Mouse (Mus musculus) right cerebral cortex, adult 18-20 months (tissue): ENCODE results near the gene Il17ra.

Source experiments
- DNase-seq: peaks from one replicate; pipeline ENCODE4 v3.0.0; 2022; ENCODE audit warnings: mixed read lengths

The Il17ra gene

DNA sequence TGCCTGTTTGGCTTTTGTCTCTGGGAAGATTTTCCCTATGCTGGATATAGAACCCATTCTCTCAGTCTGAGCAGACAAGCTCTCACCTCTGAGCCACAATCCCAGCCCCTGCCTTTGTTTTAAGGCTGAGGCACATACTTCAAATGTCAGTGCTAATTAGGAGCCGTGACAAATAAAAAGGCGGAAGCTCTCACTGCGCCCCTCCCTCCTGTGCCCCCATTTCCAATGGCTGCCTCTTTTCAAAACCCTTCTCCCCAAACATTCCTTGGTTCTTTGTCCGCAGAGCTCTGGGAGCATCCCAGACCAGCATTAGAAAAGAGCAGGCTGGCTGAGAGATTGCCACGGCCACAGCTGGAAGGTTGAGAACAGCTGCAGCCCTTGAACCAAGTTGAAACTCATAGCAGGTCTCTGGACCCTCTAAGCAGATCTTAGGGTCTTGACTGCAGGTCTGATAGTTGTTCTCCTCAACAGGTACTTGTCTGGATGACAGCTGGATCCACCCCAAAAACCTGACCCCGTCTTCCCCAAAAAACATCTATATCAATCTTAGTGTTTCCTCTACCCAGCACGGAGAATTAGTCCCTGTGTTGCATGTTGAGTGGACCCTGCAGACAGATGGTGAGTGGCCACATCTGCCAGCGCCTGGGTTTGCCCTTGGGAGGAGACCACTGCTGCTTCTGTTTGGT lies 9.6 kb downstream of the Il17ra start:
- DNase-seq: no peak

DNA sequence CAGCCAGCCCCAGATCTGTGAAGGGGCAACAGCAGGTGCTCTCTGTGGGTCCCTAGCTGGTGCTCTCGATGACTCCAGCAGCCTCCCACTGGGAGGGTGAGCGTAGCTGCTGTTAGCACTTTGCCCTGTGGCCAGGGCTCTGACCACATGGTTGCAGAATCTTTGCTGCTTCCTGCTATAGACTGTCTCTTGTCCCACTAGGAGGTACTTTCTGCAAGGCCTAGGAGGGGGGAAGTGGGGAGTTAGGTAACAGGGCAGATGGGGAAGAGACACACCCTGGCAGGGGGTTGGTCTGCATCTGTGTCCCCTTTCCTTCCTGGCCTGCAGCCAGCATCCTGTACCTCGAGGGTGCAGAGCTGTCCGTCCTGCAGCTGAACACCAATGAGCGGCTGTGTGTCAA lies 10.4 kb downstream of the Il17ra start:
- no peak for DNase-seq

DNA sequence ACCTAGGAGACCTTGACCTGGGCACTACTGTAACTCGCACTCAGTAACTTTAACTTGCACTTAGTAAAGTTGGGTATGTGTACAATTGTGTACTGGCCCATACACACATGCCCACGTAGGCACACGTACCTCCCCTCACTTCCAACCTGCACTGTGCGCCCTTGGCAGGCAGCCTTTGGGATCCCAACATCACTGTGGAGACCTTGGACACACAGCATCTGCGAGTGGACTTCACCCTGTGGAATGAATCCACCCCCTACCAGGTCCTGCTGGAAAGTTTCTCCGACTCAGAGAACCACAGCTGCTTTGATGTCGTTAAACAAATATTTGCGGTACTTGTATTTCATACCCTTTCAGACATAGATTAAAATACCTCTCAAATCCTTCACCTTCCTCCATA lies 12.2 kb downstream of the Il17ra start:
- DNase-seq: no peak

DNA sequence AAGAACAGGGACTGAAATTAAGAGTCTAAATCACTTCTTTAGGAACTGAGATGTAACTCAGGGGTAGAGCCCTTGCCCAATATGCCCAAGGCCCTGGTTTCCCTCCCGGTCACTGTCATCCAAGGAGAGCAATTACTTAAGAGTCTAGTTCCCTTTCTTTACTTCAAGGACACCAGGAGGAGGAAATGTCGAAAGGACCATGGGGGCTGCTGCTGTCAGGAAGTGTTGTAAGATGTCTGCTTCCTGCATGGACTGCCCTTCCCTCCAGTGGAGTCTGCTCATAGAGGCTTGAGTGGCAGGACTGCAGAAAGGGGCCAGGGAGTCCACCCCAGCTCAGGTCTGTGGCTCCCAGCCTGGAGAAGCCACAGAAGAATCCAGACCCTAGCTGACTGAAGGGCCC lies 16.3 kb downstream of the Il17ra start:
- DNase-seq: no peak

DNA sequence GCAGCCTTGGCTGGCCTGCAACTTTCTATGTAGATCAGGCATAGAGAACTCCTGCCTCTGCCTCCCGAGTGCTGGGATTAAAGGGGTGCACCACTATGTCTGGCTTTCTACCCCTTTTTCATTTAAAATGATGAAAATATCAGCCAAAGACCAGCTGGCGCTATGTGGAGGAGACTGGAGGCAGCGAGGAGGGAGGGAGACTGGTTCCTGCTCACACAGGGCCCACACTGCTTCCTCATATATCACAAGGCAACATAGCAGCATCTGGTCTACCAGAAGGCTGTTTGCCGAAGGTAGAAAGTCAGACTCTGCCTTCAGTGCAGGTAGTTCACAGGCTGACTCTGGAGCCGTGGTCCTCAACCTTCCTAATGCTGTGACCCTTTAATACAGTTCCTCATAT lies 17.3 kb downstream of the Il17ra start:
- DNase-seq: peak; percentile 85

DNA sequence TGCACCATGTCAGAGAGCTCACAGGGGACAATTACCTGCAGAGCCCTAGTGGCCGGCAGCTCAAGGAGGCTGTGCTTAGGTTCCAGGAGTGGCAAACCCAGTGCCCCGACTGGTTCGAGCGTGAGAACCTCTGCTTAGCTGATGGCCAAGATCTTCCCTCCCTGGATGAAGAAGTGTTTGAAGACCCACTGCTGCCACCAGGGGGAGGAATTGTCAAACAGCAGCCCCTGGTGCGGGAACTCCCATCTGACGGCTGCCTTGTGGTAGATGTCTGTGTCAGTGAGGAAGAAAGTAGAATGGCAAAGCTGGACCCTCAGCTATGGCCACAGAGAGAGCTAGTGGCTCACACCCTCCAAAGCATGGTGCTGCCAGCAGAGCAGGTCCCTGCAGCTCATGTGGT lies 18.5 kb downstream of the Il17ra start:
- DNase-seq: no peak

DNA sequence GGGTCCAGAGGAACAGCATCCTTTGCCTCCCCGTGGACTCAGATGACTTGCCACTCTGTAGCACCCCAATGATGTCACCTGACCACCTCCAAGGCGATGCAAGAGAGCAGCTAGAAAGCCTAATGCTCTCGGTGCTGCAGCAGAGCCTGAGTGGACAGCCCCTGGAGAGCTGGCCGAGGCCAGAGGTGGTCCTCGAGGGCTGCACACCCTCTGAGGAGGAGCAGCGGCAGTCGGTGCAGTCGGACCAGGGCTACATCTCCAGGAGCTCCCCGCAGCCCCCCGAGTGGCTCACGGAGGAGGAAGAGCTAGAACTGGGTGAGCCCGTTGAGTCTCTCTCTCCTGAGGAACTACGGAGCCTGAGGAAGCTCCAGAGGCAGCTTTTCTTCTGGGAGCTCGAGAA lies 19.0 kb downstream of the Il17ra start:
- no peak for DNase-seq

DNA sequence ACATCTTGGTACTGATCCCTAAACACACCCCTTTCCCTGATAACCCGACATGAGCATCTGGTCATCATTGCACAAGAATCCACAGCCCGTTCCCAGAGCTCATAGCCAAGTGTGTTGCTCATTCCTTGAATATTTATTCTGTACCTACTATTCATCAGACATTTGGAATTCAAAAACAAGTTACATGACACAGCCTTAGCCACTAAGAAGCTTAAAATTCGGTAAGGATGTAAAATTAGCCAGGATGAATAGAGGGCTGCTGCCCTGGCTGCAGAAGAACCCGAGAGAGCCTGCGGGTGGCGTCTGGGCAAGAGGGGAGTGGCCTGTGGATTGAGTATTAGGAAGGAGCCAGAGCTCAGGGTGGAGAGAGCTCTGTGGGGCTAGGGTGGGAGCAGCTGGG lies 19.7 kb downstream of the Il17ra start:
- no peak for DNase-seq

DNA sequence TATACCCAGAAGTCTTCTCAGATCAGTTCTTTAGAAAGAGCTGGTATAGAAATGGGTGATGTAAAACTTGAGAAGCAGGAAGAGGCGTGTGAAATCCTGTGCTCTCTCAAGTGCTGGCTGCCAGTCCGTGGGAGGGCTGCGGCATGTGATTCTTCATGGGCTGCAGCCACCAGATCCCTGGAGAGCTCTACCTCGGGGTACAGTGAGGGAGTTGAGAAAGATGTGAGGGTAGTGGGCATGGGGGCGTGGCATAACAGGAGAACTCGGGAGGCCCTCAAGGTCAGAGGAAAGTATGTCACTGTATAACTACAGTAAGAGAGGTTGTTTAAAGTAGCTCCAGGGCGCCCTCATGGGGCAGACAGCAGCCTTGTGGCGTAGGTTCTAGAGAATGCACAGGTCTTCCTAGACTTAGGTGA lies 20.2 kb downstream of the Il17ra start:
- DNase-seq: peak; percentile 90

DNA sequence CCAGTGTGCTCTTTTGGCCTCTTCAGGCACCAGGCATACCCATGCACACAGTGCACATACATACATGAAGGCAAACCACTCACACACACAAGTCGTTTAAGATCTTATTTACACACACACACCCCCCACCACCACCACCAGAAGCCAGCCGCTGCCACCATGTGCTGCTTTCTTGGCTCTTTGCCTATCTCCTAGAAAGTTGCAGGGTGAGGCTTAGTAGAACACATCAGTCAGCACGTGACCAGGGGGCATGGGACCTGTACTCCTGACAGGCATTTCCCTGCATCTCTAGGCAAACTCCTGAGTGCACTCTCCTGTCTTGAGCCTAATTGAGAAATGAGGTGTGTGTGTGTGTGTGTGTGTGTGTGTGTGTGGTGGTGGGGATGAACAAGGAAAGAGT lies 22.0 kb downstream of the Il17ra start:
- no peak for DNase-seq

DNA sequence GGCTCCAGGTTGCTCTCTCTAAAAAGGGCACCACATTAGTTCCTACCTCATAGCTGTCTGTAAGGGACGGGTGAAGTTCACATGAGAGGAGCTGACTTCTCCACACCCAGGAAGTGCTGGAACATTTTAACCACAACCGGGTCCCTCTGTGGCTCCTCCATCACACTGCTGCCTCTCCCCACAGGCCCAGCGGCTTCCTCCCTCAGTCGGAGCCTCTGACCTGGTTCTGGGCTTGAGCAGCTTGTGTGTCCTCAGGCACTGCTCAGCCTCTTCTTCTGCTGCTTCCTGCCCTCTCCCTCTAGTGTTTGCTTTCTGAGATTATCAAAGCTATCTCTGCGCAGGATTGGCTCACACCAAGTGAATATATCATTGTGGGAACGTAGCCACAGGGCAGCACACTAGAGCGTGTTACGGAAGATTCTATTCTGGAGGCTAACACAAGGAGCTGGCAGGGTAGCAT lies 23.0 kb downstream of the Il17ra start:
- no peak for DNase-seq

DNA sequence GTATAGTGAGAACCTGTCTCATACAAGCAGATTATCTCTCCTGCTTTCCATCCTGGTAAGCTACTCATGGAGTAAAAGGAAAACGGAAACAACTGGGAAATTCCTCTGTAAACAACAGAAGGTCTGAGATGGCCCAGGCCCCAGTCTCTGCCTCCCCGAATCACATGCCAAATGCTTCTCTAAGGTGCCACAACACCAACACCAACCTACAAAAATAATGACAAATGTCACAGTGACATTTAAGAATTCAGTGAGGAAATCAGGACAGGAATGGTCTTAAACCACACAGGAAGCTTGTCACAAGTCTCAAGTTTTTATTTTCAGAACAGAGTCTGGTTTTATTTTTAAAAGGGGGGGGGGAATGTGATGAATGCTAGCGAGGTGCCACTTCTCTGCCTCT lies 25.6 kb downstream of the Il17ra start:
- DNase-seq: no peak

DNA sequence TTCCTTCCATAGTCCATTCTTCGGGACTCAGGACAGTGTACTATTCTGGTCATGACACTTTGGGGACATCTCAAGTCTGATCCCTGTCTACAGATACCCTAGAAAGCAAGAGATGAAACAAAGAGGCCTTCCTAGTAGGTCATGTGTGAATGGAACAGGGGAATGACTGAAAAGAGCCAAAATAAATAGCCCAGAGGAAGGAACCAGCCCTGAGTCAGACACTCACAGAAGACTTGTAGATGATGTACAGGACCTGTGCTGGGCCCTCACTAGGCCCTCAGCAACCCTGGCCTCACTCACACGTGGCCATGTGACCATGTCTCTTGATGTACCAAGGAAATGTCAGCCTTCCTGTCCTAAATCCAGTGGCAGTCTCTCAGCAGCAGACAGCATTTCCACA lies 26.4 kb downstream of the Il17ra start:
- DNase-seq: no peak

DNA sequence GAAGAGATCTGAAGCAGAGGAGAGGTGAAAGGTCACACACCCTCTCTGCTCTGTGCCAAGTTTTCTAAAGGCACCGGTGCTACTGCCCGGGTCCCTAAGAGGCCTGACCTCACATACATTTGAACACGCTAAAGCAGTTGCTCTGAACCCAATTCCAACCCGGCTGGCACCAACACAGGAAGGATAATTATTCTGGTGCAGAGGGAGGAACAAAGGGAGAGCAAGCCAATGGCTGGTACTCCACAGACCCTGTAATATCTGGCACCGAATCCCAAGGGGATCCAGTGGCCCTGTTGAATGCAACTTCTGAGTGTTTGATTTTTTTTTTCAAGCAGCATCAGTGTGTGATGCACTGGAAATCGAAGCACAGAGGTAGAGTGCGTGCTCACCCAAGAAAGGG lies 28.0 kb downstream of the Il17ra start:
- no peak for DNase-seq

DNA sequence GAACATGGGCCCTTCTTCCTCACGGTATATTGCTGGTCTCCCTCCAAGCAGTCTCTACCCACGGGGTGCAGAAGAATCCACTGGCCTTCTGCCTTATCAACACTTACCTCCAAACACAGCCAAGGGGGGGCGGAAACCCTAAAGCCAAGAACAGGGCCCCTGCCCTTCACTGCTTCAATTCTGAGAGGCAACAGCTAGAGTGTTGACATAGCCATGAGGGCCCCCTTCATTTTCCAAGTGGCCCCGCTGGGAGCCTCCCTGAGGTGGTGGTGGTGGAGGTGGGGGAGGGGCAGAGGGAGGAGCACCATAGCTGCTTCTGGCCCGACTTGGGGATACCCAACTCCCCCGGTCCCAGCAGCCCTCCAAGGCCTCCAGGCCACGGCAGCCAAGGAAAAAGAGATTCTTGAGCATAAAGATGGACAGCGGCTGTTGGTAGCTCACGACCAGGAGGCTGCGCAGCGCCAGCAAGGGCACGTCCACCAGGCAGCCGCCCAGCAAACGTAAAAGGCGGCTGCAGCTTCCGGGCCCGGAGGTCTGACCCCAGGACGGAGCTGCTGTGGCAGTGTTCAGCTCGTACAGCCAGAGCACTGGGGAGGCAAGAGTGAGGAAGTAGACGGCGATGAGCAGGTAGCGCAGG lies 28.9 kb downstream of the Il17ra start:
- DNase-seq: no peak

DNA sequence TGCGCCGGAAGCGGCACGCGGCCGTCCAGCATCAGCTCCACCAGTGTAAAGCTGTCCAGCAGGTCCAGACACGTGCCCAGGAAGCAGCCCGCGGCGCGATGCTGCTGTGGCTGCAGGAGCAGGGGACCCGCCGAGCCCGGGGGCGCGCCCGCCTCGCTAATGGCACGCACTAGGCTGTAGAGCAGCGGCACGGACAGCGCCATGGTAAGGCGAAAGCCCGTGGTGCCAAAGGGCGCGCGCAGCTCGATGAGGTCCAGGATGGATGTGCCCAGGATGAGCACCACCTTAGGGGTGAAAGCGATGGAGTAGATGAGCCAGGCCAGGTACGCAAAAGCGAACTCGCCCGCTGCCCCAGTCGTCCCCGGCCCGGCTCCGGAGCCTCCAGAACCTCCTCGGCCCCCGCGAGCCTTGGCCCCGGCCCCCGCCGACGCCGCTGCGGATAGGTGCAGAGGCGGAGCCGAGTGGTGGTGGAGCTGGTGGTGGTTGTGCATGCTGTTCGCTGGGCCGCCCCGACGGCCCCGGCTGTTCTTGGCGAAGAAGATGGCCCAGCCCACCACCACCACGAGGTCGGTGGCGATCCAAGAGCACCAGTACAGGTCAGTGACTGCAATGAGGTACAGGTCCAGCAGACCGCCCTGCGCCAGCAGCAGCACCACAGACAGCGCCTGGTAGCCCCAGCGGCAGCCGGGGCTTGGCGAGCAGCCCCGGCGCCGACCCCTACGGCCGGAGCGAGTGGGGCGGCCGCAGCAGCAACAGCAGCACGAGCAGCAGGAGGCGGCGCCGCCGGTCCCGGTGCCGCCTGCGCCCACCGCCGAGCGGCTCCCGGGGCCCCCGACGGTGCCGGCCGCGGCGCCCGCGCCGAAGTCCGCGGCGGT lies 29.7 kb downstream of the Il17ra start:
- DNase-seq: no peak

DNA sequence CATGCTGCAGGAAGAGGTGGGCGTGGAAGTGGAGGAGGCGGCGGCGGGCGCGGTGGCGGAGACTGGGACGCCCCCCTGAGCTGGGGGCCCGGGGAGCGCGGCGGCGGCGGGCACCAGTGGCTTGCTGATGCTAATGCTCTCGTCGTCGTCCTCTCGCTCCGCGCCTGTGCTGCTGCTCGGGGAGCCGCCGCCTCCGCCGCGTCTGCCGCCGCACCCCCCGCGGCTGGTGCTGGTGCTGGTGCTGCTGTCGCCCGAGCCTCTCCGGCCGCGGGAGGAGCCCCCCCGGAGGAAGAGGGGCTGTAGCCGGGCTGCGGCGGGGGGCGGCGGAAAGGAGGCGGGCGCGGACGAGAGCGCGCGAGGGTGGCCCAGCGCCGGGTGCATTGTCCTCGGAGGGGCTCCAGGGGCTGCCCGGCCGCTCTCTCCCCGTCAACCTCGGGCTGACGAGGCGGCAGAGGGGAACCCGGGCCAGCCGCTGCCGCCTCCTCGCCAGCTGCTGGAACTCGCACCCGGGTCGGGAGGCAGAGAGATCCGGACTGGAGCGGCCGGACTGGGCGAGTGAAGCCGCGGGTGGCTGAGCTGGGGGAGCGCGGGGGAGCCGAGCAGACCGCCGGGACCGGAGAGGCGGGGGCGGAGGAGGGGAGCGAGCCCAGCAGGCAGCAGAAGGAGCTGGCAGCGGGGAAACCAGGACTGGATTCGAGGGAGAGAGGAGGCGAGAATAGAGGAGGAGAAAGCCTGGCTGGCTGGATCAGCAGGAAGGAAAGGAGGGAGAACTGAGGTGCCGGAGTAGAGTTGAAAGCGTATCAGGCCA lies 30.5 kb downstream of the Il17ra start, which contains the start of gene Tmem121b:
Tmem121b (minus strand) TSS at position 434 of the 808 bp plus-strand sequence.
- peak; percentile 95 for DNase-seq

DNA sequence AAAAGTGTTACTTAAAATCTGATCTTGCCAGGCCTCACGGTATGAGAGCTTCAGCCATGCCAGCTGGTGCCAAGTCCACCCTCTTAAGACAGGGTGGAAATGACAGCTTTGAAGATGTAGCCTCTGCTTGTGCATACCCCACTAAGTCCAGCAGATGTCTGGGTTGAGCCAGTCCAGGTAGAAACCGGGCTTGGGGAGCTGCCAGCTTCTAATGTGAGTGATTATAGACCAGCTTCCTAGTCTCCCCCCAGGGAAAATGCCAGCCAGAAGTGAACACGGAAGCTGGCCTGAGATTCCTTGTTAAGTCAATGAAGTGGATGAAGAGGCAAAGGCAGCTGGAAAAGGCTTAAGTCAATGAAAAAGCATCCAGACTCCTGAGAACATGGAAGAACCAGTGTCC lies 33.5 kb downstream of the Il17ra start:
- no peak for DNase-seq

DNA sequence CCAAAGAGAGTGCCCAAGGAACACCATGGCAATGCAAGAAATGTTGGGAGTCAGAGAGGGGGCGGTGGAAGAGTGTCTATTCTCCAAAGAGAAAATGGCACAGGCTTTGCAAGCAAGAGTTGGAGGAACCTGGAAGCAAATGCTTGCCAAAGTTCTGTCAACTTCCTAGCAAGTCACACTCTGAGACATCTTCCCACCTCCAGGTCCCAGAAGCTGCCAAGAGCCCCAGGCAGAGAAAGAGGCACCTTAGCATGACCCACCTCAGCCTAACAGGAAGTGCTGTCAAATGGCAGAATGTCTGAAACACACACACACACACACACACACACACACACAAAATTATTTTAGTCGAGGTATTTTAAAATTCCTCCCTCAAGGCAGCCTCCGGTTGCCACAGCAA lies 41.0 kb downstream of the Il17ra start:
- DNase-seq: peak; percentile 86

DNA sequence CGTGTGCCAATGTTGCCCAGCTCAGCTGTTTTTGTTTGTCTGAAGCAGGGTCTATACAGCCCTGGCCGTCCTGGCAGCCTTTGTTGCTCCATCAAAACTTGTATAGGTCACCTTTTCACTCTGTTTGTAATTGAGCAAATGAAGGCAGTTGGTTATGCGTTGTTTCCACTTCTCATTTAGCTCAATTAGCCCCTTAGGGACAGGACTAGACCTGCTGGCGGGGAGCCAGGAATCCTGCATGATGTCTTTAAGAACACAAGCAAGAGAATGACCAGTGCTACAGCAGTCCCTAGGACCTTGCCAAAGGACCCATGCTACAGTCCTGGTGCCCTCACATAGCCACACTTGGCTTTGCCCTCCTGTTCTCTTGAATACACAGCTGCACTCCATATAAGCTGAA lies 42.5 kb downstream of the Il17ra start:
- no peak for DNase-seq

DNA sequence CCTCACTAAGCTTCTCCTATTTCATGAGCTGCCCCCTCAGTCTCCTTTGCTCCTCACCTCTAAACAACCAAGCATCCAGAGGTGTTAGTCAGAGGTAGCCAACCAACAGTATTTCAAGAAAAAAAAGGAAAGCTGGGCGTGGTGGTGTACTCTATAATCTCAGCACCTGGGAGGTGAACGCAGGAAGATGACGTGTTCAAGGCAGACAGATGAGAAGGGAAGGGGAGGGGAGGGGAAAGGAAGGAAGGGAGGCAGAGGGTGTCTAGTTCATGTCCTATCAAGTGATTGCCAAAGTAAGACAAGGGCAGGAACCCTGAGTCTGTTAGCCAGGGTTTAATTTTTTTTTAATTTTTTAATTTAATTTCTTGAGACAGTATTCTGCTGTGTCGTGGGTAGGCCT lies 45.6 kb downstream of the Il17ra start:
- no peak for DNase-seq

DNA sequence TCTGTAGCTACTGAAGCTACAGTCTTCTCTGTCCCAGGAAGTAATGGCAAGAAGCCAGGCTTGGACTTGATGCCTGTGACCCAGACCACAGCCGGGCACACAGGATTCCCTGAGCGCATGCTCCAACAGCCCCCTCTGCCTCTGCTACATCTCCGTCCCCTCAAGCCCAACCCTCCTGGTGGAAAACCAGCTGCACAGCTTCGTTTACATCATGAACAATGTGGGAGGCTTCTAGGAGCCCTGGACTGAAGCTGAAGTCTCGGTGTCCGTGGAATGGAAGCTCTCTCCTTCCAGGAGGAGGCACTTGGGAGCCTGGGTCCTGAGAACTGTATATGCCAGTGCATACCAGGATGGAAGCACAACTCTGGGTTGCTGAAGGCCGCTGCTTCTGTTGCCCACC lies 46.9 kb downstream of the Il17ra start:
- DNase-seq: no peak

DNA sequence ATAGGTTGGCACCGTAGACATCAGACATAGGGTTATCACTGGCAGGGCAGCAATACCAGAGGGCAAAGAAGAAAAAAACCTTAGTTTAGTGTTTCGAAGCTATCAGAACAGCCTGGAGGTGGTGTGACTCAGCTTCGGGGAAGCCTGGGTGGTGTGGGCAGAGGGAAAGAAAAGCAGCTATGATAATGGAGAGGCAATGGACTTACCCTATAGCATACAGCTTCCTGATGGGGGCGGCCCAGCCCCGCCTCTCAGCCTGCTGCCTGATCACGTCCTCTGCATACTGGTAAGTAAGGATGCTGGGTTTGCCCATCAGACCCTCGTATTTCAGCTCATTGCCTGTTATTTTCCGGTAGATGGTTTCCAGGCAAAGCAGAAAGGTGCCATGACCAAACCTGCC lies 47.4 kb downstream of the Il17ra start:
- DNase-seq: peak; percentile 90
